Mouse (Mus musculus): ENCODE measurements around the gene Ppa1. TPM values are rescaled to one million over a fixed set of nuclear protein-coding genes. Genes with fewer than 3 reads are reported as not detected.

The Ppa1 gene
- polyA plus RNA-seq, 1 experiment: 19.7 TPM

- no peak overlapping the region for H3K27ac ChIP-seq (ENCODE audit: control insufficient read depth, insufficient read depth, low read depth, low read length, poor library complexity)
- no peak for TF ChIP-seq POLR2A (IDR thresholded peaks at IDR 0.05; ENCODE audit: borderline replicate concordance, control insufficient read depth, low read depth, low read length)
- TF ChIP-seq CTCF (IDR thresholded peaks at IDR 0.05; ENCODE audit: control insufficient read depth, insufficient read depth, low read length): no peak
- WGBS: 77% methylated on average over 6 of the region's 6 CpGs
- no peak overlapping the region for H3K4me3 ChIP-seq (replicated peaks; ENCODE audit: control insufficient read depth, low read depth, low read length)
- H3K4me1 ChIP-seq (ENCODE audit: control insufficient read depth, insufficient read depth, low read length): no peaks in the 10 kb centered on the region
These were observed 74.9 kb downstream of the Ppa1 start for GRCm38 (mm10) chr10:61723271-61723670.

Other genes with a start within 250 kb of the Ppa1 start
- 4.3 TPM in 1 of 2 replicates, not detected in the other for gene Nodal, start 230.6 kb upstream of the Ppa1 start, polyA plus RNA-seq (2011; ENCODE audit: insufficient read depth, insufficient read length, low replicate concordance, missing spikeins)
- gene Eif4ebp2, start 195.9 kb upstream of the Ppa1 start, polyA plus RNA-seq (2011; ENCODE audit: insufficient read depth, insufficient read length, low replicate concordance, missing spikeins): 25.6 and 39.8 TPM in 2 replicates
- 4.5 and 7.2 TPM in 2 replicates for gene Lrrc20, start 172.8 kb upstream of the Ppa1 start, polyA plus RNA-seq (2011; ENCODE audit: insufficient read depth, insufficient read length, low replicate concordance, missing spikeins)
- 0.74 and 1.4 TPM in 2 replicates for gene Npffr1, start 53.1 kb upstream of the Ppa1 start, polyA plus RNA-seq (2011; ENCODE audit: insufficient read depth, insufficient read length, low replicate concordance, missing spikeins)
- gene Sar1a, start 31.7 kb downstream of the Ppa1 start, polyA plus RNA-seq (2011; ENCODE audit: insufficient read depth, insufficient read length, low replicate concordance, missing spikeins): 52.5 and 68.8 TPM in 2 replicates
- gene Tysnd1, start 47.0 kb downstream of the Ppa1 start, polyA plus RNA-seq (2011; ENCODE audit: insufficient read depth, insufficient read length, low replicate concordance, missing spikeins): 12.3 and 29.2 TPM in 2 replicates
- gene Aifm2, start 66.7 kb downstream of the Ppa1 start, polyA plus RNA-seq (2011; ENCODE audit: insufficient read depth, insufficient read length, low replicate concordance, missing spikeins): 9.2 and 14.9 TPM in 2 replicates
- 0.45 and 3.9 TPM in 2 replicates for gene H2afy2, start 135.6 kb downstream of the Ppa1 start, polyA plus RNA-seq (2011; ENCODE audit: insufficient read depth, insufficient read length, low replicate concordance, missing spikeins)

Data from bone marrow, adult 2 months (tissue).